Mouse (Mus musculus) MEL (cell line): ENCODE data around the gene Gm42420.

Experiments
- BHLHE40 ChIP-seq: IDR thresholded peaks from 2 replicates; pipeline ENCODE4 v1.6.1; 2012; ENCODE audit warnings: low read depth, mild to moderate bottlenecking, inconsistent platforms, low read length, improper control_type of control experiment, borderline replicate concordance
- CHD2 ChIP-seq: IDR thresholded peaks from 2 replicates; pipeline ENCODE4 v1.6.1; 2011; ENCODE audit warnings: low read length, improper control_type of control experiment
- CTCF ChIP-seq, 3 experiments: IDR thresholded peaks in 2 of 3; conservative IDR thresholded peaks in 1 of 3; 2 replicates each; pipeline ENCODE4 v1.5.1; 2011 to 2012; ENCODE audit warnings: low read length in 3 of 3, low read depth in 2 of 3, mild to moderate bottlenecking in 2 of 3, improper control_type of control experiment in 1 of 3, inconsistent platforms in 1 of 3, mixed read lengths in 1 of 3, moderate library complexity in 1 of 3; ENCODE audit not compliant: control insufficient read depth in 1 of 3, insufficient read depth in 1 of 3, poor library complexity in 1 of 3, severe bottlenecking in 1 of 3
- E2F4 ChIP-seq: IDR thresholded peaks from 2 replicates; pipeline ENCODE4 v1.6.1; 2011; ENCODE audit warnings: low read depth, low read length, improper control_type of control experiment, borderline replicate concordance
- HCFC1 ChIP-seq: IDR thresholded peaks from 2 replicates; pipeline ENCODE4 v1.6.1; 2012; ENCODE audit warnings: low read depth, mild to moderate bottlenecking, inconsistent platforms, low read length, improper control_type of control experiment, moderate library complexity
- JUND ChIP-seq: IDR thresholded peaks from 2 replicates; pipeline ENCODE4 v1.6.1; 2011; ENCODE audit warnings: low read depth, mild to moderate bottlenecking, improper control_type of control experiment, low read length
- MAX ChIP-seq: IDR thresholded peaks from 2 replicates; pipeline ENCODE4 v1.6.1; 2011; ENCODE audit warnings: low read length, improper control_type of control experiment
- MXI1 ChIP-seq: IDR thresholded peaks from 2 replicates; pipeline ENCODE4 v1.6.1; 2011; ENCODE audit warnings: mild to moderate bottlenecking, low read depth, low read length, improper control_type of control experiment
- NELFE ChIP-seq: IDR thresholded peaks from 2 replicates; pipeline ENCODE4 v1.6.1; 2011; ENCODE audit warnings: low read depth, low read length, improper control_type of control experiment
- POLR2A ChIP-seq, 2 experiments: IDR thresholded peaks; 2 replicates each; pipeline ENCODE4 v1.6.1; 2011 to 2012; ENCODE audit warnings: low read length in 2 of 2, mild to moderate bottlenecking in 2 of 2, control low read depth in 1 of 2, improper control_type of control experiment in 1 of 2, low read depth in 1 of 2, moderate library complexity in 1 of 2; ENCODE audit not compliant: control insufficient read depth in 1 of 2, insufficient read depth in 1 of 2, poor library complexity in 1 of 2
- RCOR1 ChIP-seq: IDR thresholded peaks from 2 replicates; pipeline ENCODE4 v1.6.1; 2012; ENCODE audit warnings: low read depth, mild to moderate bottlenecking, inconsistent platforms, low read length, improper control_type of control experiment
- TAL1 ChIP-seq: IDR thresholded peaks from 2 replicates; pipeline ENCODE4 v1.6.1; 2012; ENCODE audit warnings: mild to moderate bottlenecking, inconsistent platforms, low read length, moderate library complexity, mixed read lengths
- TBP ChIP-seq: IDR thresholded peaks from 2 replicates; pipeline ENCODE4 v1.8.0; 2011; ENCODE audit warnings: low read depth, low read length, improper control_type of control experiment
- USF2 ChIP-seq, 2 experiments: IDR thresholded peaks; 2 replicates each; pipeline ENCODE4 v1.6.1; 2011 to 2012; ENCODE audit warnings: improper control_type of control experiment in 2 of 2, low read length in 2 of 2, borderline replicate concordance in 1 of 2, inconsistent platforms in 1 of 2, low read depth in 1 of 2, mild to moderate bottlenecking in 1 of 2; ENCODE audit not compliant: insufficient read depth in 1 of 2

- no peak for TF ChIP-seq BHLHE40
- no peak for TF ChIP-seq CTCF (IDR thresholded peaks at IDR 0.05 in 2 of 3, conservative IDR thresholded peaks at IDR 0.05 in 1 of 3; ENCODE audit: control insufficient read depth in 1 of 3, insufficient read depth in 1 of 3, low read depth in 2 of 3, low read length in 3 of 3, poor library complexity in 1 of 3, severe bottlenecking in 1 of 3)
- no peak for TF ChIP-seq TBP
- no peak for TF ChIP-seq NELFE
- TF ChIP-seq RCOR1, result no peak
- TF ChIP-seq CHD2, result no peak
- no peak for TF ChIP-seq USF2 (IDR thresholded peaks at IDR 0.05; ENCODE audit: borderline replicate concordance in 1 of 2, insufficient read depth in 1 of 2, low read depth in 1 of 2, low read length in 2 of 2)
- no peak for TF ChIP-seq TAL1
- no peak for TF ChIP-seq MAX
- no peak for TF ChIP-seq POLR2A (IDR thresholded peaks at IDR 0.05; ENCODE audit: control insufficient read depth in 1 of 2, insufficient read depth in 1 of 2, low read depth in 1 of 2, low read length in 2 of 2, poor library complexity in 1 of 2)
- no peak for TF ChIP-seq MXI1
- no peak for TF ChIP-seq JUND
- no peak for TF ChIP-seq E2F4
- TF ChIP-seq HCFC1, result no peak
These were observed 41.7 kb upstream of the Gm42420 start for GRCm38 (mm10) chr6:39543769-39544420.
